Mouse (Mus musculus) liver, postnatal 0 days (tissue): ENCODE data around the gene Tgfbi. TPM values are rescaled to one million over a fixed set of nuclear protein-coding genes. Genes with fewer than 3 reads are reported as not detected.

Experiments
- ATAC-seq: fragments of 200-750 bp; cut with Nextera tagmentation; 2 replicates; pipeline ENCODE4 v1.8.0; 2017; ENCODE audit warnings: mild to moderate bottlenecking, moderate library complexity
- DNase-seq: peaks from one replicate; pipeline ENCODE4 v3.0.0-alpha.2; 2016
- H3K27ac ChIP-seq: fragments of 300-500 bp; sonication (generic); 2 replicates; pipeline ENCODE4 v1.5.1; 2014; ENCODE audit warnings: antibody characterized with exemption, moderate library complexity, mild to moderate bottlenecking, low read depth
- H3K27me3 ChIP-seq: fragments of 300-500 bp; sonication (generic); 2 replicates; pipeline ENCODE4 v1.6.1; 2014; ENCODE audit warnings: low read length, control low read depth, mixed read lengths; ENCODE audit not compliant: insufficient read depth
- H3K36me3 ChIP-seq: fragments of 300-500 bp; sonication (generic); replicated peaks from 2 replicates; pipeline ENCODE4 v1.6.1; 2014; ENCODE audit warnings: mild to moderate bottlenecking, control low read depth, low read length, moderate library complexity, mixed read lengths; ENCODE audit not compliant: insufficient read depth
- H3K4me1 ChIP-seq: fragments of 300-500 bp; sonication (generic); 2 replicates; pipeline ENCODE4 v1.6.1; 2014; ENCODE audit warnings: antibody characterized with exemption, mild to moderate bottlenecking, control low read depth; ENCODE audit not compliant: insufficient read depth
- H3K4me2 ChIP-seq: fragments of 300-500 bp; sonication (generic); 2 replicates; pipeline ENCODE4 v1.6.1; 2014; ENCODE audit warnings: low read depth, mild to moderate bottlenecking, low read length, moderate library complexity, mixed read lengths
- H3K4me3 ChIP-seq: fragments of 300-500 bp; sonication (generic); 2 replicates; pipeline ENCODE4 v1.5.1; 2014; ENCODE audit warnings: low read depth, low read length
- H3K9ac ChIP-seq: fragments of 300-500 bp; sonication (generic); replicated peaks from 2 replicates; pipeline ENCODE4 v1.6.1; 2014; ENCODE audit warnings: mild to moderate bottlenecking, moderate library complexity
- H3K9me3 ChIP-seq: fragments of 300-500 bp; sonication (generic); 2 replicates; pipeline ENCODE4 v1.6.1; 2016; ENCODE audit warnings: mild to moderate bottlenecking, control low read depth, low read length, mixed read lengths
- CTCF ChIP-seq: sonication (generic); IDR thresholded peaks from 2 replicates; pipeline ENCODE4 v1.5.1; 2016; ENCODE audit warnings: antibody characterized with exemption, low read depth
- EP300 ChIP-seq: IDR thresholded peaks from 2 replicates; pipeline ENCODE4 v1.6.1; 2016; ENCODE audit warnings: antibody characterized with exemption, low read depth, mild to moderate bottlenecking
- WGBS: fragments of 180-500 bp; shearing (Covaris S2); extraction: QIAGEN DNeasy Blood & Tissue Kit; methylation state at CpG from one replicate; pipeline ENCODE4 v1.1.7; 2014; ENCODE audit not compliant: insufficient replicate concordance; 5-methylcytosine and 5-hydroxymethylcytosine counted together
- polyA plus RNA-seq: library from polyadenylated mRNA; unstranded; fragments of >200 nt; fragmentation: Nextera tagmentation; extraction: Ambion mirVana; gene quantifications from 2 replicates; pipeline ENCODE4 v1.2.1, GENCODE M21; 2015

Tgfbi gene
- polyA plus RNA-seq, 1 experiment from 2014 or later: 26.8 TPM

DNA sequence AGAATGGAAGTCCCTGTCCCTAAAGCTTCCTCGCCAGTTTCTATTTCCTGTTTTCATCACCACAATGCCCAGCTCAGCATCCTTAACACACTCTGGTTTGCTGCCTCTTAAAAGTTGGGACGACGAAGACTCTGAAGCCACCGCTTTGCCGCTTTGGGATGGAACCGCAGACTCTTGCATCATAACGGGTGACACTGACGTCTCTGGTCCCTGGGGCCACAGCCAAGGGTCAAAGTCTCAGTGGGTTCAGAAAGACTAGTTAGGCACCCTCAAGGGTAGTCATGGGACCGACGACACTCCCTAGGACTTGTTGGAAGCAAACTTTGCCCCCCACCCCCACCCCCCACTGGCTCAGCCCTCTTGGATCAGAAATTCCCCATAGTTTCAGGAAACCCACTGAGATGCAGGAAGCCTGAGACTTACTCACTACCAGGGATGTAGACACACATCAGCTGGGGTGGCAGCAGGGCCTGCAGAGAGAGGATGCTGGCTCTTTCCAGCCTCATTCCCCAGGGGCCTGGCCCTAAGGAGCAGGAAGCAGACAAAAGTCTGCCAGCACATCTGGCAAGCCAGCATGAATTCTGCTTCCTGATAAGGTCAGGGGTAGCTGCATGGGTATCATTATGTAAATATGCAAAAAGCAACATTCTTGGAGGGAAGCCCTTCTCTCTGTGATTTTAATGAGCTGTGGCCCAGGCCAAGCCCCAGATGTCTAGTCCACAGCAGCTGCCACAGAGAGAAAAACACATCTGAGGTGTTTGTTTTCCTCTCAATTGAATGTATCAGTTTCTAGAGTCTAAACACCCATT is 38.5 kb downstream of the Tgfbi start:
- ATAC-seq (peak; percentile 87), DNase-seq (peak; percentile 72)
- TF ChIP-seq CTCF (no peak), EP300 (peak; percentile 21; the same call in 1 of the 2 replicates)
- H3K4me1 ChIP-seq: peaks cover 8% of the 10 kb centered on the region; the same call in 1 of the 2 replicates
- peak overlapping the region; percentile 44 for H3K27ac ChIP-seq
- H3K4me3 ChIP-seq: no peak overlapping the region
- H3K9me3 ChIP-seq: no peaks in the 10 kb centered on the region
- 48% methylated on average over 10 of the region's 10 CpGs for WGBS
- no peaks in the 10 kb centered on the region for H3K36me3 ChIP-seq
- no peak overlapping the region for H3K4me2 ChIP-seq
- H3K9ac ChIP-seq: no peak overlapping the region
- no peaks in the 10 kb centered on the region for H3K27me3 ChIP-seq

DNA sequence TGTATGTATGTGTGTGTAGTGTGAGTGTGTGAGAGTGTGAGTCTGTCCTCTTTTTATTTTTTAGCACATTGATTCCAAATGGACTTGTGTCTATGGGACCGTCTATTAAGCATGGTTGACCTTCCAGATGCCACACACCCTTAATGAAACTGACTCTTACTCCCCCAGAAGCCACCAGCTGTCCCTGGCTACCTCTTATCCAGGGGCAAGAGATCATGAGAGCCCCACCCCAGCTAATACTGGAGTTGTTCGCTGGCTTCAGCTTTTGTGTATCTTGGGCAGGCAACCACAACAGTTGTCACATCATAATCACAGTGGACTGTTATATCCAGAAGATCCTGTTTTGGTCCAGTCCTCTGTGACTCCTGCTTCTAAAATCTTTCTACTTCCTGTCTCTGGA is 40.7 kb downstream of the Tgfbi start:
- Histone ChIP-seq H3K9me3 (no peaks in the 10 kb centered on the region), H3K4me2 (no peak overlapping the region), H3K27me3 (no peaks in the 10 kb centered on the region), H3K9ac (no peak overlapping the region), H3K36me3 (no peaks in the 10 kb centered on the region), H3K4me1 (peaks cover 8% of the 10 kb centered on the region; the same call in 1 of the 2 replicates), H3K27ac (no peak overlapping the region), H3K4me3 (no peak overlapping the region)
- ATAC-seq (no peak), DNase-seq (no peak)
- 80% methylated on average over 2 of the region's 2 CpGs for WGBS
- TF ChIP-seq CTCF (no peak), EP300 (no peak)

DNA sequence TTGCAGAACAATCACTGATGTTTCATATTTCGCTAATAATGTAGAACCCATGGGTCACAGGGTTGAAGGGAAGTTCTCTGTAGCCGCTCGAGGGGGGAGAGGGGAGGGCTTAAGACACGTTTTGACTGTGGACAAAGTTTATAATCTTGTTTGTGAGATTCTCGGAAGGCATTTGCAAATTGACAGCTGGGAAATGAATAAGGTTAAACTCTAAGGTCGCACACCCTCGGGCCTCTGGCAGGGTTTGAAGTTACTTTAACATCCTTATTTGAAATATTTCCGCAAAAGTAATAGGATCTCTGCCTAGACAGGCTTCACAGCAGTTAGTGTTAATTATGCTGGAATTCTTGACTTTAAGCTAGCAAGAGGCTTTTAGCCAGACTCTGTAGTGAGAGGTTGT is 43.1 kb downstream of the Tgfbi start:
- TF ChIP-seq EP300 (no peak), CTCF (no peak)
- DNase-seq: no peak
- no peak overlapping the region for H3K4me3 ChIP-seq
- no peaks in the 10 kb centered on the region for H3K27me3 ChIP-seq
- H3K9ac ChIP-seq: no peak overlapping the region
- H3K36me3 ChIP-seq: no peaks in the 10 kb centered on the region
- no peak overlapping the region for H3K4me2 ChIP-seq
- H3K9me3 ChIP-seq: no peaks in the 10 kb centered on the region
- no peak overlapping the region for H3K27ac ChIP-seq
- H3K4me1 ChIP-seq: peaks cover 8% of the 10 kb centered on the region; the same call in 1 of the 2 replicates
- 58% methylated on average over 8 of the region's 8 CpGs for WGBS
- ATAC-seq: no peak

DNA sequence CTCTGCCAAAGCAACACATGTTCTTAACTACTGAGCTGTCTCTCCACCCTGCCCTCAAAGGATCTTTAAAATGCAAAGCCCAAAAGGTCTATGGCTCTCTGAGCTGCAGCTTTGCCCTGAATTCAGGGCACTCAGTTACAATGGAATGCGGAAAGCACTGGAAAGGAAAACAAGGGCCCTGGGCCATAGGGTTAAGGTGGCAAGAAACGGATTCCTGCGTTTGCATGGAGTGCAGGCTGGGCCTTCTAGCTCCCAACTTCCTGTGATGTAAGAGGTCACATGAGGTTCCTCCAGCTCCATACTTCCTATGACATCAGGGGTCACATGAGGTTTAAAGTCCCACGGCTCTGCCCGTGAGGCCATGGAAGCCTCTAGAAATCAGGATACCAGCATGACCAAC is 44.9 kb downstream of the Tgfbi start:
- WGBS: 72% methylated on average over 5 of the region's 5 CpGs
- Histone ChIP-seq H3K27me3 (no peaks in the 10 kb centered on the region), H3K4me2 (no peak overlapping the region), H3K27ac (no peak overlapping the region), H3K9ac (no peak overlapping the region), H3K4me1 (no peaks in the 10 kb centered on the region), H3K4me3 (no peak overlapping the region), H3K36me3 (no peaks in the 10 kb centered on the region), H3K9me3 (no peaks in the 10 kb centered on the region)
- no peak for ATAC-seq
- TF ChIP-seq EP300 (no peak), CTCF (no peak)
- DNase-seq: no peak

DNA sequence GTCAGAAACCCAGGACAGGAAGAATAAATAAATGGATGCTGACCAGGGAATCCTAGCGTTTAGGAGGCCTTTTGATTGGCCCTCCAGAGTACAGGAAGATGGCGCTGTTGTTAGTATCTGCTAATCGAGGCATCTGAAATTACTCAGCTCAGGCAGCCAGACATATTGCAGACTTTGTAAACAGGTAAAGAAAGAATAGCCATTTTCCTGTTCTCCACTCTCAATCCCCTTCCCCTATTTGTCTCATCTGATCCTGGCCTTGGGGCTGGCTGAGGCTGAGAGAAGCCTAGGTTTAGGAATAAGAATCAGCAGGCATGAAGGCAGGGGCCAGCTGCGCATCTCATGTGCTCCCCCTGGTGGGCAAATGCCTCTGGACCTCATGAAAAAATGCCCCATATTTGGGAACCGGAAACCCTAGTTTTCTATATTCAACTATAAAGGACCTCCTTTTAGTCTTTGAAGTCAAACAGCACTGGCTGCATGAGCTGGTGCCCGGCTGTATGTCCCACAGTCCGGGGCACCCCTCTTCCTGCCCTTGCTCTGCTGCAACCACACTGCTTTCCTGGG is 48.7 kb downstream of the Tgfbi start:
- WGBS: 32% methylated on average over 7 of the region's 7 CpGs
- peak; percentile 81 for TF ChIP-seq CTCF
- no peak for TF ChIP-seq EP300
- Histone ChIP-seq H3K27me3 (no peaks in the 10 kb centered on the region), H3K9me3 (no peaks in the 10 kb centered on the region), H3K27ac (no peak overlapping the region), H3K4me1 (no peaks in the 10 kb centered on the region), H3K9ac (no peak overlapping the region), H3K4me2 (no peak overlapping the region), H3K4me3 (no peak overlapping the region), H3K36me3 (no peaks in the 10 kb centered on the region)
- peak; percentile 77 for DNase-seq
- ATAC-seq: 0 out of 2 replicates have a peak, but pooled peaks have one; percentile 31

DNA sequence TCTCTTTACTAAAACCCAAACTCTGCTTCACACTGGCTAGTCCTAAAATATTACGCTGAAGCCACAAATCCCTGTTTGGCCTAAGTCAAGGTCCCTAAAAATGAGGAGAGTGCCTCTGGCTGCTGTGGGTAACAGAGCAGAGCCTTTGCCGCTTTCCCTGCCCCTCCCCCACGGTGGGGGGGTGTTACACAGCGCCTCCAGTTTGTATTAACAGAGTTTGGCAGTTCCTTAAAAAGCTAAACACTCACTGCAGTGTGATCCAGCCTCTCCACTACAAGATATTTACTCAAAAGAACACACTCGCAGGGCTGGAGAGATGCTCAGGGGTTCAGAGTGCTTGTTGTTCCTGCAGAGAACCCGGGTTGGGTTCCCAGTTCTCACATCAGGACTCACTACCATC is 49.6 kb downstream of the Tgfbi start:
- no peaks in the 10 kb centered on the region for H3K4me1 ChIP-seq
- H3K27me3 ChIP-seq: no peaks in the 10 kb centered on the region
- no peak for DNase-seq
- no peak overlapping the region for H3K4me2 ChIP-seq
- H3K27ac ChIP-seq: no peak overlapping the region
- H3K9ac ChIP-seq: no peak overlapping the region
- H3K4me3 ChIP-seq: no peak overlapping the region
- WGBS: 58% methylated on average over 6 of the region's 6 CpGs
- no peaks in the 10 kb centered on the region for H3K36me3 ChIP-seq
- no peak for TF ChIP-seq CTCF
- TF ChIP-seq EP300: no peak
- H3K9me3 ChIP-seq: no peaks in the 10 kb centered on the region
- ATAC-seq: no peak
